Mouse (Mus musculus): ENCODE results near the gene Dnase2a. TPM values are rescaled to one million over a fixed set of nuclear protein-coding genes. Genes with fewer than 3 reads are reported as not detected.
A peak's percentile ranks its signal among the peaks of the same experiment; 100 is the strongest.

Dnase2a gene
- polyA plus RNA-seq, 1 experiment from 2014 or later = 11.4 TPM

GRCm38 (mm10) chr8:84970913-84971312, 62.6 kb downstream of the Dnase2a start:
- H3K4me3 ChIP-seq (replicated peaks) = peak overlapping the region; percentile 85
- no peaks in the 10 kb centered on the region for H3K27me3 ChIP-seq
- WGBS (ENCODE audit: insufficient replicate concordance) = 17% methylated on average over 5 of the region's 5 CpGs
- H3K4me2 ChIP-seq = peak overlapping the region; percentile 99
- peak overlapping the region; percentile 97 for H3K27ac ChIP-seq (replicated peaks)
- H3K9me3 ChIP-seq (replicated peaks) = no peaks in the 10 kb centered on the region
- peak; percentile 82 for ATAC-seq (ENCODE audit: insufficient read depth)
- H3K9ac ChIP-seq = peak overlapping the region; percentile 95
- H3K4me1 ChIP-seq (replicated peaks) = peaks cover 85% of the 10 kb centered on the region
- H3K36me3 ChIP-seq (replicated peaks) = peaks cover 61% of the 10 kb centered on the region

Small RNAs within 50 kb of the gene (microRNA-seq; reads per million reads assigned to microRNA genes)
- gene Gm24197 (not detected), gene Mir7069 (2.0 reads per million)

Other genes with a start within 250 kb of the Dnase2a start
- 22.8 and 23.1 TPM in 2 replicates for gene Ier2, start 245.7 kb upstream of the Dnase2a start, polyA plus RNA-seq (2015; fragmentation: Nextera tagmentation; extraction: Ambion mirVana)
- 27.9 and 36.1 TPM in 2 replicates for gene Trmt1, start 222.3 kb upstream of the Dnase2a start, polyA plus RNA-seq (2015; fragmentation: Nextera tagmentation; extraction: Ambion mirVana)
- 6.2 and 7.2 TPM in 2 replicates for gene Nacc1, start 220.7 kb upstream of the Dnase2a start, polyA plus RNA-seq (2015; fragmentation: Nextera tagmentation; extraction: Ambion mirVana)
- 55.3 and 58.3 TPM in 2 replicates for gene Lyl1, start 207.1 kb upstream of the Dnase2a start, polyA plus RNA-seq (2015; fragmentation: Nextera tagmentation; extraction: Ambion mirVana)
- gene G430095P16Rik, start 185.6 kb upstream of the Dnase2a start, polyA plus RNA-seq (2015; fragmentation: Nextera tagmentation; extraction: Ambion mirVana) = 8.1 and 8.7 TPM in 2 replicates
- gene Nfix, start 108.2 kb upstream of the Dnase2a start, polyA plus RNA-seq (2015; fragmentation: Nextera tagmentation; extraction: Ambion mirVana) = 2.1 and 2.8 TPM in 2 replicates
- gene Dand5, start 85.7 kb upstream of the Dnase2a start, polyA plus RNA-seq (2015; fragmentation: Nextera tagmentation; extraction: Ambion mirVana) = 2.9 and 3.4 TPM in 2 replicates
- gene Gadd45gip1, start 77.0 kb upstream of the Dnase2a start, polyA plus RNA-seq (2015; fragmentation: Nextera tagmentation; extraction: Ambion mirVana) = 42.4 and 44.9 TPM in 2 replicates
- 293 and 323 TPM in 2 replicates for gene Rad23a, start 67.9 kb upstream of the Dnase2a start, polyA plus RNA-seq (2015; fragmentation: Nextera tagmentation; extraction: Ambion mirVana)
- 471 and 504 TPM in 2 replicates for gene Calr, start 61.6 kb upstream of the Dnase2a start, polyA plus RNA-seq (2015; fragmentation: Nextera tagmentation; extraction: Ambion mirVana)
- 58.8 and 61.9 TPM in 2 replicates for gene Farsa, start 51.6 kb upstream of the Dnase2a start, polyA plus RNA-seq (2015; fragmentation: Nextera tagmentation; extraction: Ambion mirVana)
- gene Syce2, start 36.4 kb upstream of the Dnase2a start, polyA plus RNA-seq (2015; fragmentation: Nextera tagmentation; extraction: Ambion mirVana) = 50.1 and 55.0 TPM in 2 replicates
- gene Gcdh, start 14.6 kb upstream of the Dnase2a start, polyA plus RNA-seq (2015; fragmentation: Nextera tagmentation; extraction: Ambion mirVana) = 55.1 and 67.9 TPM in 2 replicates
- 443 and 534 TPM in 2 replicates for gene Klf1, start 6.6 kb upstream of the Dnase2a start, polyA plus RNA-seq (2015; fragmentation: Nextera tagmentation; extraction: Ambion mirVana)
- 0.06 and 0.23 TPM in 2 replicates for gene Mast1, start 28.8 kb downstream of the Dnase2a start, polyA plus RNA-seq (2015; fragmentation: Nextera tagmentation; extraction: Ambion mirVana)
- 0.18 and 0.40 TPM in 2 replicates for gene Rtbdn, start 38.4 kb downstream of the Dnase2a start, polyA plus RNA-seq (2015; fragmentation: Nextera tagmentation; extraction: Ambion mirVana)
- gene Gm49661, start 60.9 kb downstream of the Dnase2a start, polyA plus RNA-seq (2015; fragmentation: Nextera tagmentation; extraction: Ambion mirVana) = not detected in 2 replicates
- 1,960 and 2,082 TPM in 2 replicates for gene Prdx2, start 61.0 kb downstream of the Dnase2a start, polyA plus RNA-seq (2015; fragmentation: Nextera tagmentation; extraction: Ambion mirVana)
- gene Rnaseh2a, start 61.2 kb downstream of the Dnase2a start, polyA plus RNA-seq (2015; fragmentation: Nextera tagmentation; extraction: Ambion mirVana) = 101 TPM in 2 replicates
- 18.2 and 22.1 TPM in 2 replicates for gene Junb, start 70.2 kb downstream of the Dnase2a start, polyA plus RNA-seq (2015; fragmentation: Nextera tagmentation; extraction: Ambion mirVana)
- 6.5 and 8.6 TPM in 2 replicates for gene Hook2, start 82.0 kb downstream of the Dnase2a start, polyA plus RNA-seq (2015; fragmentation: Nextera tagmentation; extraction: Ambion mirVana)
- gene Best2, start 106.0 kb downstream of the Dnase2a start, polyA plus RNA-seq (2015; fragmentation: Nextera tagmentation; extraction: Ambion mirVana) = not detected in 2 replicates
- 59.7 and 59.9 TPM in 2 replicates for gene Asna1, start 116.7 kb downstream of the Dnase2a start, polyA plus RNA-seq (2015; fragmentation: Nextera tagmentation; extraction: Ambion mirVana)
- gene Trir, start 118.3 kb downstream of the Dnase2a start, polyA plus RNA-seq (2015; fragmentation: Nextera tagmentation; extraction: Ambion mirVana) = 59.8 and 63.4 TPM in 2 replicates
- 19.3 and 20.5 TPM in 2 replicates for gene Tnpo2, start 128.4 kb downstream of the Dnase2a start, polyA plus RNA-seq (2015; fragmentation: Nextera tagmentation; extraction: Ambion mirVana)
- gene Fbxw9, start 151.5 kb downstream of the Dnase2a start, polyA plus RNA-seq (2015; fragmentation: Nextera tagmentation; extraction: Ambion mirVana) = 9.9 and 11.0 TPM in 2 replicates
- gene Gm5741, start 159.4 kb downstream of the Dnase2a start, polyA plus RNA-seq (2015; fragmentation: Nextera tagmentation; extraction: Ambion mirVana) = 0.45 TPM in 1 of 2 replicates, not detected in the other
- gene Dhps, start 163.2 kb downstream of the Dnase2a start, polyA plus RNA-seq (2015; fragmentation: Nextera tagmentation; extraction: Ambion mirVana) = 28.4 and 28.7 TPM in 2 replicates
- 55.6 and 58.5 TPM in 2 replicates for gene Wdr83os, start 172.2 kb downstream of the Dnase2a start, polyA plus RNA-seq (2015; fragmentation: Nextera tagmentation; extraction: Ambion mirVana)
- gene Wdr83, start 172.7 kb downstream of the Dnase2a start, polyA plus RNA-seq (2015; fragmentation: Nextera tagmentation; extraction: Ambion mirVana) = 21.6 and 26.5 TPM in 2 replicates
- 29.9 and 33.2 TPM in 2 replicates for gene Man2b1, start 174.7 kb downstream of the Dnase2a start, polyA plus RNA-seq (2015; fragmentation: Nextera tagmentation; extraction: Ambion mirVana)
- gene Zfp791, start 214.5 kb downstream of the Dnase2a start, polyA plus RNA-seq (2015; fragmentation: Nextera tagmentation; extraction: Ambion mirVana) = 2.1 and 2.8 TPM in 2 replicates
- not detected in 2 replicates for gene Cks1brt, start 243.4 kb downstream of the Dnase2a start, polyA plus RNA-seq (2015; fragmentation: Nextera tagmentation; extraction: Ambion mirVana)